Comparison of ENCODE assay signal across 24 mouse cellular contexts in genomic region chr3:68271457-68271856, GRCm38 (mm10).
DNase-seq lines count a peak whose midpoint lies in the region; ATAC-seq and TF ChIP-seq lines count a peak whose summit lies in the region.
"Had no signal": no experiment of that assay in that cellular context is flagged by ENCODE, and none has a peak within 500 bp of the region (broad histone marks: within the 10 kb centered on the region; RNA-seq: fewer than 3 reads in every experiment).

No protein-coding gene starts in this region.

- H3K9me3 ChIP-seq in embryonic facial prominence, embryonic 14.5 days (ENCODE audit: control insufficient read depth, low read length), result no peaks in the 10 kb centered on the region
- no peaks in the 10 kb centered on the region for H3K9me3 ChIP-seq in embryonic facial prominence, embryonic 10.5 days
- no peaks in the 10 kb centered on the region for H3K9me3 ChIP-seq in forebrain, embryonic 16.5 days (ENCODE audit: control insufficient read depth, low read length)
- H3K9me3 ChIP-seq: intestine, embryonic 15.5 days; limb, embryonic 12.5 days; liver, embryonic 13.5 days; midbrain, embryonic 10.5 days had no signal

- no peak overlapping the region for H3K27ac ChIP-seq in embryonic facial prominence, embryonic 14.5 days (replicated peaks; ENCODE audit: low read depth, low read length)
- H3K27ac ChIP-seq in embryonic facial prominence, embryonic 10.5 days (replicated peaks), result no peak overlapping the region
- H3K27ac ChIP-seq in forebrain, embryonic 16.5 days (ENCODE audit: low read length), result no peak overlapping the region
- no peak overlapping the region for H3K27ac ChIP-seq in cerebellum, adult 2 months (ENCODE audit: insufficient read depth, low read length)
- H3K27ac ChIP-seq: heart, adult 2 months; intestine, embryonic 15.5 days; limb, embryonic 12.5 days; liver, embryonic 13.5 days; midbrain, embryonic 10.5 days had no signal

- no peak overlapping the region for H3K4me2 ChIP-seq in embryonic facial prominence, embryonic 14.5 days (ENCODE audit: low read depth, low read length)
- H3K4me2 ChIP-seq in forebrain, embryonic 16.5 days (ENCODE audit: low read length), result no peak overlapping the region
- H3K4me2 ChIP-seq: intestine, embryonic 15.5 days; limb, embryonic 12.5 days; liver, embryonic 13.5 days; lung, embryonic 14.5 days had no signal

- WGBS in embryonic facial prominence, embryonic 14.5 days, result 61% methylated on average over 3 of the region's 3 CpGs
- WGBS in embryonic facial prominence, embryonic 10.5 days, result 55% methylated on average over 3 of the region's 3 CpGs
- WGBS in forebrain, embryonic 16.5 days, result 10% methylated on average over 3 of the region's 3 CpGs
- 47% methylated on average over 3 of the region's 3 CpGs for WGBS in cerebellum, adult 2 months

- H3K27me3 ChIP-seq in embryonic facial prominence, embryonic 14.5 days (replicated peaks; ENCODE audit: control insufficient read depth, insufficient read depth, low read length), result no peaks in the 10 kb centered on the region
- no peaks in the 10 kb centered on the region for H3K27me3 ChIP-seq in embryonic facial prominence, embryonic 10.5 days (replicated peaks; ENCODE audit: low read depth, poor library complexity, severe bottlenecking)
- H3K27me3 ChIP-seq in forebrain, embryonic 16.5 days (replicated peaks; ENCODE audit: control insufficient read depth, insufficient read depth, low read length), result no peaks in the 10 kb centered on the region
- H3K27me3 ChIP-seq in cerebellum, adult 2 months (ENCODE audit: control insufficient read depth, insufficient read depth, low read length), result no peaks in the 10 kb centered on the region
- H3K27me3 ChIP-seq: intestine, embryonic 15.5 days; limb, embryonic 12.5 days; liver, embryonic 13.5 days had no signal

- H3K36me3 ChIP-seq in embryonic facial prominence, embryonic 14.5 days (ENCODE audit: control insufficient read depth, insufficient read depth, low read length), result no peaks in the 10 kb centered on the region
- H3K36me3 ChIP-seq in embryonic facial prominence, embryonic 10.5 days (replicated peaks), result no peaks in the 10 kb centered on the region
- no peaks in the 10 kb centered on the region for H3K36me3 ChIP-seq in forebrain, embryonic 16.5 days (ENCODE audit: control insufficient read depth, insufficient read depth)
- H3K36me3 ChIP-seq: intestine, embryonic 15.5 days; limb, embryonic 12.5 days; liver, embryonic 13.5 days; midbrain, embryonic 10.5 days had no signal

- H3K4me1 ChIP-seq in embryonic facial prominence, embryonic 14.5 days (ENCODE audit: control insufficient read depth, insufficient read depth, low read length), result no peaks in the 10 kb centered on the region
- H3K4me1 ChIP-seq in embryonic facial prominence, embryonic 10.5 days, result no peaks in the 10 kb centered on the region
- H3K4me1 ChIP-seq in forebrain, embryonic 16.5 days (replicated peaks; ENCODE audit: control insufficient read depth, insufficient read depth, low read length), result peaks cover 4% of the 10 kb centered on the region; the same call in 1 of the 2 replicates
- no peaks in the 10 kb centered on the region for H3K4me1 ChIP-seq in cerebellum, adult 2 months (ENCODE audit: control insufficient read depth, insufficient read depth, low read length)
- H3K4me1 ChIP-seq: intestine, embryonic 15.5 days; limb, embryonic 12.5 days; liver, embryonic 13.5 days; midbrain, embryonic 10.5 days had no signal

- TF ChIP-seq CTCF in brain, embryonic 14.5 days (IDR thresholded peaks at IDR 0.05; ENCODE audit: borderline replicate concordance, extremely low read depth, insufficient read depth, insufficient read length), result no peak
- TF ChIP-seq CTCF in cerebellum, adult 2 months (IDR thresholded peaks at IDR 0.05; ENCODE audit: borderline replicate concordance, insufficient read depth, low read depth, low read length), result no peak

- no peak overlapping the region for H3K4me3 ChIP-seq in embryonic facial prominence, embryonic 14.5 days (ENCODE audit: low read depth, low read length)
- H3K4me3 ChIP-seq in embryonic facial prominence, embryonic 10.5 days, result no peak overlapping the region
- H3K4me3 ChIP-seq in forebrain, embryonic 16.5 days (replicated peaks; ENCODE audit: low read length), result no peak overlapping the region
- no peak overlapping the region for H3K4me3 ChIP-seq in cerebellum, adult 2 months (replicated peaks; ENCODE audit: insufficient read depth, low read depth, low read length)
- H3K4me3 ChIP-seq: heart, adult 2 months; intestine, embryonic 15.5 days; limb, embryonic 12.5 days; liver, embryonic 13.5 days; midbrain, embryonic 10.5 days had no signal

- TF ChIP-seq POLR2A in brain, embryonic 14.5 days (IDR thresholded peaks at IDR 0.05; ENCODE audit: borderline replicate concordance, extremely low read depth, insufficient read depth, insufficient read length, poor library complexity, severe bottlenecking), result no peak
- TF ChIP-seq POLR2A in cerebellum, adult 2 months (IDR thresholded peaks at IDR 0.05; ENCODE audit: borderline replicate concordance, insufficient read depth, low read length), result no peak

- DNase-seq in embryonic facial prominence, embryonic 14.5 days (ENCODE audit: low spot score), result peak; percentile 7
- no peak for DNase-seq in embryonic facial prominence, embryonic 10.5 days (ENCODE audit: low spot score)
- DNase-seq in brain, embryonic 14.5 days (ENCODE audit: low read depth), result peak; percentile 83
- DNase-seq in mesoderm, embryonic 11.5 days (ENCODE audit: low read depth, low spot score), result peak; percentile 59
- no peak for DNase-seq in cerebellum, postnatal 4 days (ENCODE audit: low spot score in 2 of 2)
- DNase-seq in cerebellum, adult 2 months, result no peak
- no peak for DNase-seq in urinary bladder, postnatal 25 days (ENCODE audit: low spot score)
- DNase-seq: adrenal gland, adult 8-10 months; cerebellum, adult 9-11 months; gastrocnemius, postnatal 10 days; heart, adult 2 months; heart, postnatal 36 days; kidney, adult 9 months; liver, embryonic 13.5 days; lung, embryonic 14.5 days; lung, postnatal 4 days; right cerebral cortex, adult 18-20 months; thymus, postnatal 25 days had no signal

- ATAC-seq in embryonic facial prominence, embryonic 14.5 days (ENCODE audit: low read depth), result no peak
- peak; percentile 75 for ATAC-seq in forebrain, embryonic 16.5 days
- ATAC-seq: CD4-positive, CD25-positive, alpha-beta regulatory T cell, adult 4 months; intestine, embryonic 15.5 days; Patski had no signal

- H3K9ac ChIP-seq in embryonic facial prominence, embryonic 14.5 days (ENCODE audit: low read depth, low read length), result no peak overlapping the region
- no peak overlapping the region for H3K9ac ChIP-seq in forebrain, embryonic 16.5 days (replicated peaks; ENCODE audit: low read depth, low read length)
- H3K9ac ChIP-seq: intestine, embryonic 15.5 days; limb, embryonic 12.5 days; liver, embryonic 13.5 days; lung, embryonic 14.5 days had no signal

Comparison
In these comparisons a context has a peak if more than half of its experiments do, and no peak if none do; other contexts are left out.
1. DNase-seq: peak in embryonic facial prominence, embryonic 14.5 days (single experiment), brain, embryonic 14.5 days (single experiment) and mesoderm, embryonic 11.5 days (single experiment); none in embryonic facial prominence, embryonic 10.5 days (single experiment), cerebellum, postnatal 4 days (0 of 2), cerebellum, adult 2 months (0 of 2) and urinary bladder, postnatal 25 days (single experiment).